Mouse (Mus musculus) MEL (cell line): ENCODE results near the gene Map3k3. TPM values are rescaled to one million over a fixed set of nuclear protein-coding genes. Genes with fewer than 3 reads are reported as not detected.
A peak's percentile ranks its signal among the peaks of the same experiment; 100 is the strongest.

Experiments used
- DNase-seq: peaks from one replicate; pipeline ENCODE4 v3.0.0; 2011; ENCODE audit warnings: low read depth, low spot score
- H3K27ac ChIP-seq: 2 replicates; pipeline ENCODE4 v1.5.1; 2012; ENCODE audit warnings: low read depth, mild to moderate bottlenecking, control low read depth, low read length, moderate library complexity; ENCODE audit not compliant: control insufficient read depth
- H3K27me3 ChIP-seq, 2 experiments: fragments of 150-350 bp in 1 of 2; sonication (generic) in 1 of 2; 2 replicates each; pipeline ENCODE4 v1.6.1; 2012; ENCODE audit warnings: low read length in 2 of 2, mild to moderate bottlenecking in 2 of 2, improper control_type of control experiment in 1 of 2, moderate library complexity in 1 of 2; ENCODE audit not compliant: insufficient read depth in 2 of 2, control insufficient read depth in 1 of 2
- H3K36me3 ChIP-seq, 2 experiments: 2 replicates each; pipeline ENCODE4 v1.6.1; 2012 to 2014; ENCODE audit warnings: low read length in 2 of 2, improper control_type of control experiment in 1 of 2, inconsistent platforms in 1 of 2, mild to moderate bottlenecking in 1 of 2; ENCODE audit not compliant: insufficient read depth in 2 of 2, control insufficient read depth in 1 of 2
- H3K4me1 ChIP-seq, 2 experiments: fragments of 150-350 bp in 1 of 2; sonication (generic) in 1 of 2; 2 replicates each; pipeline ENCODE4 v1.6.1; 2012; ENCODE audit warnings: low read length in 2 of 2, improper control_type of control experiment in 1 of 2, mild to moderate bottlenecking in 1 of 2; ENCODE audit not compliant: insufficient read depth in 2 of 2, control insufficient read depth in 1 of 2
- H3K4me3 ChIP-seq, 2 experiments: fragments of 150-350 bp in 1 of 2; sonication (generic) in 1 of 2; 2 replicates each; pipeline ENCODE4 v1.5.1; 2012; ENCODE audit warnings: low read depth in 2 of 2, low read length in 2 of 2, mild to moderate bottlenecking in 2 of 2, moderate library complexity in 2 of 2, control low read depth in 1 of 2, improper control_type of control experiment in 1 of 2; ENCODE audit not compliant: control insufficient read depth in 1 of 2, insufficient read depth in 1 of 2
- H3K79me2 ChIP-seq: 2 replicates; pipeline ENCODE4 v1.6.1; 2012; ENCODE audit warnings: mild to moderate bottlenecking, low read length, moderate library complexity; ENCODE audit not compliant: control insufficient read depth, poor library complexity, insufficient read depth
- H3K9ac ChIP-seq: 2 replicates; pipeline ENCODE4 v1.6.1; 2012; ENCODE audit warnings: low read depth, mild to moderate bottlenecking, control low read depth, low read length, moderate library complexity; ENCODE audit not compliant: control insufficient read depth, poor library complexity, severe bottlenecking
- H3K9me3 ChIP-seq: fragments of 150-350 bp; sonication (generic); replicated peaks from 2 replicates; pipeline ENCODE4 v1.6.1; 2012; ENCODE audit warnings: mild to moderate bottlenecking, low read length, improper control_type of control experiment, moderate library complexity; ENCODE audit not compliant: insufficient read depth
- CHD2 ChIP-seq: IDR thresholded peaks from 2 replicates; pipeline ENCODE4 v1.6.1; 2011; ENCODE audit warnings: low read length, improper control_type of control experiment
- CTCF ChIP-seq, 3 experiments: IDR thresholded peaks in 2 of 3; conservative IDR thresholded peaks in 1 of 3; 2 replicates each; pipeline ENCODE4 v1.5.1; 2011 to 2012; ENCODE audit warnings: low read length in 3 of 3, low read depth in 2 of 3, mild to moderate bottlenecking in 2 of 3, improper control_type of control experiment in 1 of 3, inconsistent platforms in 1 of 3, mixed read lengths in 1 of 3, moderate library complexity in 1 of 3; ENCODE audit not compliant: control insufficient read depth in 1 of 3, insufficient read depth in 1 of 3, poor library complexity in 1 of 3, severe bottlenecking in 1 of 3
- E2F4 ChIP-seq: IDR thresholded peaks from 2 replicates; pipeline ENCODE4 v1.6.1; 2011; ENCODE audit warnings: low read depth, low read length, improper control_type of control experiment, borderline replicate concordance
- ELF1 ChIP-seq: IDR thresholded peaks from 2 replicates; pipeline ENCODE4 v1.6.1; 2014; ENCODE audit warnings: low read depth, mild to moderate bottlenecking, inconsistent platforms, low read length, improper control_type of control experiment, moderate library complexity
- GATA1 ChIP-seq: IDR thresholded peaks from 2 replicates; pipeline ENCODE4 v1.6.1; 2011; ENCODE audit warnings: low read depth, low read length, improper control_type of control experiment
- HCFC1 ChIP-seq: IDR thresholded peaks from 2 replicates; pipeline ENCODE4 v1.6.1; 2012; ENCODE audit warnings: low read depth, mild to moderate bottlenecking, inconsistent platforms, low read length, improper control_type of control experiment, moderate library complexity
- MAFK ChIP-seq: IDR thresholded peaks from 2 replicates; pipeline ENCODE4 v1.6.1; 2011; ENCODE audit warnings: low read depth, mild to moderate bottlenecking, low read length, improper control_type of control experiment, borderline replicate concordance
- MAZ ChIP-seq: IDR thresholded peaks from 2 replicates; pipeline ENCODE4 v1.6.1; 2012; ENCODE audit warnings: low read depth, mild to moderate bottlenecking, inconsistent platforms, low read length, improper control_type of control experiment
- MEF2A ChIP-seq: IDR thresholded peaks from 2 replicates; pipeline ENCODE4 v1.6.1; 2014; ENCODE audit warnings: low read depth, mild to moderate bottlenecking, inconsistent platforms, low read length, improper control_type of control experiment; ENCODE audit not compliant: poor library complexity, insufficient replicate concordance, severe bottlenecking; ENCODE audit errors: extremely low read depth
- MXI1 ChIP-seq: IDR thresholded peaks from 2 replicates; pipeline ENCODE4 v1.6.1; 2011; ENCODE audit warnings: mild to moderate bottlenecking, low read depth, low read length, improper control_type of control experiment
- MYC ChIP-seq: IDR thresholded peaks from 2 replicates; pipeline ENCODE4 v1.6.1; 2011; ENCODE audit warnings: low read depth, mild to moderate bottlenecking, low read length, improper control_type of control experiment, moderate library complexity
- NRF1 ChIP-seq: IDR thresholded peaks from 2 replicates; pipeline ENCODE4 v1.6.1; 2014; ENCODE audit warnings: low read depth, mild to moderate bottlenecking, inconsistent platforms, low read length, improper control_type of control experiment, moderate library complexity; ENCODE audit not compliant: poor library complexity, insufficient read depth, severe bottlenecking
- POLR2A ChIP-seq, 2 experiments: IDR thresholded peaks; 2 replicates each; pipeline ENCODE4 v1.6.1; 2011 to 2012; ENCODE audit warnings: low read length in 2 of 2, mild to moderate bottlenecking in 2 of 2, control low read depth in 1 of 2, improper control_type of control experiment in 1 of 2, low read depth in 1 of 2, moderate library complexity in 1 of 2; ENCODE audit not compliant: control insufficient read depth in 1 of 2, insufficient read depth in 1 of 2, poor library complexity in 1 of 2
- POLR2AphosphoS2 ChIP-seq: IDR thresholded peaks from 2 replicates; pipeline ENCODE4 v1.6.1; 2011; ENCODE audit warnings: low read length, improper control_type of control experiment
- RCOR1 ChIP-seq: IDR thresholded peaks from 2 replicates; pipeline ENCODE4 v1.6.1; 2012; ENCODE audit warnings: low read depth, mild to moderate bottlenecking, inconsistent platforms, low read length, improper control_type of control experiment
- SIN3A ChIP-seq: IDR thresholded peaks from 2 replicates; pipeline ENCODE4 v1.6.1; 2012; ENCODE audit warnings: low read length, improper control_type of control experiment, inconsistent platforms
- SMC3 ChIP-seq: IDR thresholded peaks from 2 replicates; pipeline ENCODE4 v1.6.1; 2011; ENCODE audit warnings: low read depth, low read length, improper control_type of control experiment
- TAL1 ChIP-seq: IDR thresholded peaks from 2 replicates; pipeline ENCODE4 v1.6.1; 2012; ENCODE audit warnings: mild to moderate bottlenecking, inconsistent platforms, low read length, moderate library complexity, mixed read lengths
- TBP ChIP-seq: IDR thresholded peaks from 2 replicates; pipeline ENCODE4 v1.8.0; 2011; ENCODE audit warnings: low read depth, low read length, improper control_type of control experiment
- UBTF ChIP-seq: IDR thresholded peaks from 2 replicates; pipeline ENCODE4 v1.6.1; 2012; ENCODE audit warnings: low read depth, mild to moderate bottlenecking, inconsistent platforms, low read length, improper control_type of control experiment, moderate library complexity, borderline replicate concordance; ENCODE audit not compliant: insufficient read depth
- USF2 ChIP-seq, 2 experiments: IDR thresholded peaks; 2 replicates each; pipeline ENCODE4 v1.6.1; 2011 to 2012; ENCODE audit warnings: improper control_type of control experiment in 2 of 2, low read length in 2 of 2, borderline replicate concordance in 1 of 2, inconsistent platforms in 1 of 2, low read depth in 1 of 2, mild to moderate bottlenecking in 1 of 2; ENCODE audit not compliant: insufficient read depth in 1 of 2
- ZC3H11A ChIP-seq: IDR thresholded peaks from 2 replicates; pipeline ENCODE4 v1.6.1; 2012; ENCODE audit warnings: low read depth, mild to moderate bottlenecking, inconsistent platforms, low read length, improper control_type of control experiment
- ZMIZ1 ChIP-seq: IDR thresholded peaks from 2 replicates; pipeline ENCODE4 v1.6.1; 2012; ENCODE audit warnings: low read depth, mild to moderate bottlenecking, inconsistent platforms, low read length, improper control_type of control experiment, moderate library complexity
- ZNF384 ChIP-seq: IDR thresholded peaks from 2 replicates; pipeline ENCODE4 v1.6.1; 2012; ENCODE audit warnings: low read depth, mild to moderate bottlenecking, inconsistent platforms, low read length, improper control_type of control experiment
- polyA plus RNA-seq, 2 experiments: library from polyadenylated mRNA; stranded (reverse) in 1 of 2; unstranded in 1 of 2; fragments of >175 nt in 1 of 2; fragments of >200 nt in 1 of 2; gene quantifications; 2 replicates each; pipeline versions ENCODE4 v1.2.1 to v1.2.4; 2012; ENCODE audit warnings: low replicate concordance in 2 of 2, low read depth in 1 of 2; ENCODE audit not compliant: insufficient read length in 2 of 2, insufficient read depth in 1 of 2, missing spikeins in 1 of 2
- total RNA-seq: library from RNA; depleted of rRNA; stranded (reverse); fragments of 300-350 nt; gene quantifications from 2 replicates; pipeline ENCODE4 v1.2.3, GENCODE M21; 2012; rRNA removed

The Map3k3 gene
- 10.5 and 14.6 TPM in 2 replicates for total RNA-seq
- polyA plus RNA-seq, result 10 to 100 TPM in 1 of 2 experiments, not detected in 1; 14.3 TPM

GRCm38 (mm10) chr11:106083708-106084701, at the start of gene Map3k3:
TSS of gene Map3k3 (plus strand) at chr11:106084613.
- Histone ChIP-seq H3K79me2 (peaks cover 11% of the 10 kb centered on the region), H3K27me3 (no peaks in the 10 kb centered on the region), H3K9ac (peak within 1 kb of the TSS; percentile 72), H3K27ac (peak within 1 kb of the TSS; percentile 42), H3K9me3 (no peaks in the 10 kb centered on the region), H3K4me1 (peaks cover 2 to 4% of the 10 kb centered on the region in 2 experiments; a peak in 2 of 4 replicates), H3K4me3 (peak within 1 kb of the TSS; percentile 68 to 97), H3K36me3 (peaks cover 0 to 10% of the 10 kb centered on the region in 2 experiments; a peak in 2 of 4 replicates)
- peak; percentile 100 for DNase-seq
- TF ChIP-seq UBTF, result no peak
- no peak for TF ChIP-seq GATA1
- no peak for TF ChIP-seq TAL1
- peak; percentile 83 for TF ChIP-seq CHD2
- TF ChIP-seq NRF1, result 0 out of 2 replicates have a peak, but pooled peaks have one; percentile 19
- TF ChIP-seq MAFK, result no peak
- peak; percentile 89 for TF ChIP-seq MAZ
- TF ChIP-seq ELF1, result peak; percentile 58; the same call in 1 of the 2 replicates
- TF ChIP-seq SMC3, result no peak
- TF ChIP-seq HCFC1, result peak; percentile 70; the same call in 1 of the 2 replicates
- peak; percentile 82 for TF ChIP-seq SIN3A
- peak; percentile 25 to 87 (median 80); a peak in 5 of 6 replicates for TF ChIP-seq CTCF (IDR thresholded peaks at IDR 0.05 in 2 of 3, conservative IDR thresholded peaks at IDR 0.05 in 1 of 3; ENCODE audit: control insufficient read depth in 1 of 3, insufficient read depth in 1 of 3, low read depth in 2 of 3, low read length in 3 of 3, poor library complexity in 1 of 3, severe bottlenecking in 1 of 3)
- no peak for TF ChIP-seq POLR2AphosphoS2
- no peak for TF ChIP-seq MEF2A
- TF ChIP-seq E2F4, result no peak; the same call in 1 of the 2 replicates
- TF ChIP-seq RCOR1, result peak; percentile 97
- peak; percentile 68 for TF ChIP-seq TBP
- TF ChIP-seq POLR2A (IDR thresholded peaks at IDR 0.05; ENCODE audit: control insufficient read depth in 1 of 2, insufficient read depth in 1 of 2, low read depth in 1 of 2, low read length in 2 of 2, poor library complexity in 1 of 2), result peak; percentile 71 to 79; a peak in 2 of 4 replicates
- no peak for TF ChIP-seq ZNF384
- peak; percentile 34 for TF ChIP-seq MXI1
- TF ChIP-seq USF2 (IDR thresholded peaks at IDR 0.05; ENCODE audit: borderline replicate concordance in 1 of 2, insufficient read depth in 1 of 2, low read depth in 1 of 2, low read length in 2 of 2), result no peak
- TF ChIP-seq ZMIZ1, result no peak
- TF ChIP-seq MYC, result 0 out of 2 replicates have a peak, but pooled peaks have one; percentile 26
- TF ChIP-seq ZC3H11A, result no peak
